Mouse (Mus musculus) midbrain, embryonic 11.5 days (tissue): Measurements from ENCODE around the gene Rnasek. TPM values are rescaled to one million over a fixed set of nuclear protein-coding genes. Genes with fewer than 3 reads are reported as not detected.

Experiments used
- ATAC-seq: fragments of 200-750 bp; cut with Nextera tagmentation; 2 replicates; pipeline ENCODE4 v1.8.0; 2017; ENCODE audit warnings: moderate TSS enrichment, moderate library complexity; ENCODE audit not compliant: low FRiP score
- DNase-seq: peaks from one replicate; pipeline ENCODE4 v3.0.0; 2015; ENCODE audit warnings: low spot score; ENCODE audit errors: missing footprints
- H3K27ac ChIP-seq: fragments of 300-500 bp; sonication (generic); 2 replicates; pipeline ENCODE4 v1.5.1; 2014; ENCODE audit warnings: low read depth, low read length
- H3K27me3 ChIP-seq: fragments of 300-500 bp; sonication (generic); 2 replicates; pipeline ENCODE4 v1.6.1; 2014; ENCODE audit warnings: mild to moderate bottlenecking, low read length, moderate library complexity, mixed read lengths; ENCODE audit not compliant: control insufficient read depth, insufficient read depth
- H3K36me3 ChIP-seq: fragments of 300-500 bp; sonication (generic); 2 replicates; pipeline ENCODE4 v1.6.1; 2014; ENCODE audit warnings: mild to moderate bottlenecking, low read length, moderate library complexity, mixed read lengths; ENCODE audit not compliant: control insufficient read depth, insufficient read depth
- H3K4me1 ChIP-seq: fragments of 300-500 bp; sonication (generic); 2 replicates; pipeline ENCODE4 v1.6.1; 2014; ENCODE audit warnings: low read length; ENCODE audit not compliant: control insufficient read depth, insufficient read depth
- H3K4me2 ChIP-seq: fragments of 300-500 bp; sonication (generic); 2 replicates; pipeline ENCODE4 v1.6.1; 2014; ENCODE audit warnings: mild to moderate bottlenecking, moderate library complexity
- H3K4me3 ChIP-seq: fragments of 300-500 bp; sonication (generic); 2 replicates; pipeline ENCODE4 v1.5.1; 2014; ENCODE audit warnings: low read depth, low read length
- H3K9ac ChIP-seq: fragments of 300-500 bp; sonication (generic); 2 replicates; pipeline ENCODE4 v1.6.1; 2014; ENCODE audit warnings: low read length
- H3K9me3 ChIP-seq: fragments of 300-500 bp; sonication (generic); 2 replicates; pipeline ENCODE4 v1.6.1; 2016; ENCODE audit warnings: low read length; ENCODE audit not compliant: control insufficient read depth
- WGBS: fragments of 180-500 bp; shearing (Covaris S2); extraction: QIAGEN DNeasy Blood & Tissue Kit; methylation state at CpG from one replicate; pipeline ENCODE4 v1.1.7; 2014; 5-methylcytosine and 5-hydroxymethylcytosine counted together
- polyA plus RNA-seq: library from polyadenylated mRNA; unstranded; fragments of >200 nt; fragmentation: Nextera tagmentation; extraction: Ambion mirVana; gene quantifications from 2 replicates; pipeline ENCODE4 v1.2.1, GENCODE M21; 2014

Gene Rnasek
- polyA plus RNA-seq, 1 experiment from 2014 or later: 127 TPM

- Histone ChIP-seq H3K27me3 (no peaks in the 10 kb centered on the region), H3K27ac (no peak overlapping the region), H3K9ac (no peak overlapping the region), H3K36me3 (no peaks in the 10 kb centered on the region), H3K4me2 (no peak overlapping the region), H3K4me1 (no peaks in the 10 kb centered on the region), H3K4me3 (no peak overlapping the region), H3K9me3 (no peaks in the 10 kb centered on the region)
- DNase-seq: no peak
- WGBS: 93% methylated on average over 7 of the region's 7 CpGs
- no peak for ATAC-seq
These were observed 32.4 kb downstream of the Rnasek start for GRCm38 (mm10) chr11:70207283-70207682.

- DNase-seq (no peak), ATAC-seq (no peak)
- no peak overlapping the region for H3K27ac ChIP-seq
- WGBS: 80% methylated on average over 2 of the region's 2 CpGs
- no peak overlapping the region for H3K9ac ChIP-seq
- no peaks in the 10 kb centered on the region for H3K27me3 ChIP-seq
- H3K36me3 ChIP-seq: no peaks in the 10 kb centered on the region
- no peak overlapping the region for H3K4me3 ChIP-seq
- H3K9me3 ChIP-seq: no peaks in the 10 kb centered on the region
- no peaks in the 10 kb centered on the region for H3K4me1 ChIP-seq
- H3K4me2 ChIP-seq: no peak overlapping the region
These were observed 32.8 kb downstream of the Rnasek start for GRCm38 (mm10) chr11:70206801-70207200.

- no peak for ATAC-seq
These were observed 38.0 kb downstream of the Rnasek start for GRCm38 (mm10) chr11:70201691-70202090.

GRCm38 (mm10) chr11:70200036-70200608 lies 39.5 kb downstream of the Rnasek start:
- H3K4me2 ChIP-seq: no peak overlapping the region
- H3K36me3 ChIP-seq: no peaks in the 10 kb centered on the region
- H3K27ac ChIP-seq: no peak overlapping the region
- WGBS: 88% methylated on average over 5 of the region's 5 CpGs
- no peaks in the 10 kb centered on the region for H3K27me3 ChIP-seq
- ATAC-seq: no peak
- DNase-seq: peak; percentile 35
- H3K4me1 ChIP-seq: no peaks in the 10 kb centered on the region
- no peak overlapping the region for H3K9ac ChIP-seq
- H3K9me3 ChIP-seq: no peaks in the 10 kb centered on the region
- H3K4me3 ChIP-seq: no peak overlapping the region

More at GRCm38 (mm10) chr11:70201691-70202090, 38.0 kb downstream of the Rnasek start:
- peak; percentile 96 for DNase-seq
- 36% methylated on average over 5 of the region's 5 CpGs for WGBS
- Histone ChIP-seq H3K36me3 (no peaks in the 10 kb centered on the region), H3K4me3 (no peak overlapping the region), H3K27ac (no peak overlapping the region), H3K27me3 (no peaks in the 10 kb centered on the region), H3K9me3 (no peaks in the 10 kb centered on the region), H3K4me1 (no peaks in the 10 kb centered on the region), H3K4me2 (no peak overlapping the region), H3K9ac (no peak overlapping the region)

- Histone ChIP-seq H3K4me3 (no peak overlapping the region), H3K9ac (no peak overlapping the region), H3K4me1 (no peaks in the 10 kb centered on the region), H3K27ac (no peak overlapping the region), H3K9me3 (no peaks in the 10 kb centered on the region), H3K27me3 (no peaks in the 10 kb centered on the region), H3K36me3 (no peaks in the 10 kb centered on the region), H3K4me2 (no peak overlapping the region)
- WGBS: 80% methylated on average over 8 of the region's 8 CpGs
- ATAC-seq (no peak), DNase-seq (no peak)
These were observed 40.5 kb downstream of the Rnasek start for GRCm38 (mm10) chr11:70199107-70199506.

GRCm38 (mm10) chr11:70198332-70198731 lies 41.3 kb downstream of the Rnasek start:
- Histone ChIP-seq H3K4me2 (no peak overlapping the region), H3K27me3 (no peaks in the 10 kb centered on the region), H3K4me1 (no peaks in the 10 kb centered on the region), H3K36me3 (no peaks in the 10 kb centered on the region), H3K9me3 (no peaks in the 10 kb centered on the region), H3K27ac (no peak overlapping the region), H3K9ac (no peak overlapping the region), H3K4me3 (no peak overlapping the region)
- no peak for DNase-seq
- ATAC-seq: no peak
- WGBS: 89% methylated on average over 3 of the region's 3 CpGs

GRCm38 (mm10) chr11:70193354-70194285 lies 46.0 kb downstream of the Rnasek start:
- Histone ChIP-seq H3K4me3 (no peak overlapping the region), H3K9ac (no peak overlapping the region), H3K4me2 (no peak overlapping the region), H3K27me3 (no peaks in the 10 kb centered on the region), H3K4me1 (no peaks in the 10 kb centered on the region), H3K27ac (no peak overlapping the region), H3K36me3 (no peaks in the 10 kb centered on the region), H3K9me3 (no peaks in the 10 kb centered on the region)
- 68% methylated on average over 11 of the region's 11 CpGs for WGBS
- ATAC-seq (no peak), DNase-seq (peak; percentile 79)

- Histone ChIP-seq H3K27ac (no peak overlapping the region), H3K9ac (no peak overlapping the region), H3K4me3 (no peak overlapping the region), H3K4me1 (no peaks in the 10 kb centered on the region), H3K9me3 (no peaks in the 10 kb centered on the region), H3K27me3 (no peaks in the 10 kb centered on the region), H3K36me3 (no peaks in the 10 kb centered on the region), H3K4me2 (no peak overlapping the region)
- DNase-seq (no peak), ATAC-seq (no peak)
- WGBS: 85% methylated on average over 4 of the region's 4 CpGs
These were observed 47.5 kb downstream of the Rnasek start for GRCm38 (mm10) chr11:70192157-70192556.

- DNase-seq: no peak
- Histone ChIP-seq H3K36me3 (no peaks in the 10 kb centered on the region), H3K4me2 (no peak overlapping the region), H3K9ac (no peak overlapping the region), H3K27me3 (no peaks in the 10 kb centered on the region), H3K9me3 (no peaks in the 10 kb centered on the region), H3K4me3 (no peak overlapping the region), H3K27ac (no peak overlapping the region), H3K4me1 (no peaks in the 10 kb centered on the region)
- WGBS: 81% methylated on average over 6 of the region's 6 CpGs
- ATAC-seq: no peak
These were observed 48.5 kb downstream of the Rnasek start for GRCm38 (mm10) chr11:70191188-70191587.
